Mouse (Mus musculus): ENCODE results near the gene Flt1.

- TF ChIP-seq CTCF (IDR thresholded peaks at IDR 0.05): peak; percentile 96; the same call in 1 of the 2 replicates
- peak; percentile 61; the same call in 1 of the 2 replicates for TF ChIP-seq EP300 (IDR thresholded peaks at IDR 0.05; ENCODE audit: insufficient read depth, low read depth, low read length)
Observed at GRCm38 (mm10) chr5:147583702-147584298, 142.0 kb downstream of the Flt1 start.

Measured in heart, adult 2 months (tissue).